In genomic region chr14:31130236-31131220, GRCm38 (mm10) we compare ENCODE assay signal across 8 mouse cellular contexts. TPM values are rescaled to one million over a fixed set of nuclear protein-coding genes. Genes with fewer than 3 reads are reported as not detected.
DNase-seq lines count a peak whose midpoint lies in the region; ATAC-seq and TF ChIP-seq lines count a peak whose summit lies in the region.

Gene Nt5dc2 (plus strand): TSS chr14:31131053.

- no peaks in the 10 kb centered on the region for H3K27me3 ChIP-seq in intestine, embryonic 16.5 days (replicated peaks; ENCODE audit: control insufficient read depth, insufficient read depth, low read length)
- H3K27me3 ChIP-seq in limb, embryonic 15.5 days, result no peaks in the 10 kb centered on the region
- no peaks in the 10 kb centered on the region for H3K27me3 ChIP-seq in midbrain, postnatal 0 days (ENCODE audit: insufficient read depth, low read length)

- intact Hi-C loops in gastrocnemius, postnatal 36 days (cut with DNase I), result loop anchor here (5.0 kb wide), 1 partner anchor 57 kb away; no protein-coding TSS in a partner anchor

- DNase-seq in cerebellum, adult 11-12 months, result peak; percentile 62
- peak; percentile 97 for DNase-seq in embryo, embryonic 10.5 days (ENCODE audit: low spot score)
- DNase-seq in gastrocnemius, postnatal 36 days, result peak; percentile 81 to 86
- peak; percentile 95 for DNase-seq in midbrain, postnatal 0 days (ENCODE audit: low spot score)
- peak; percentile 84 to 86 for DNase-seq in spleen, postnatal 36 days (ENCODE audit: low spot score in 2 of 2)

- H3K4me1 ChIP-seq in intestine, embryonic 16.5 days (ENCODE audit: control insufficient read depth, insufficient read depth, low read length), result peaks cover 37% of the 10 kb centered on the region
- peaks cover 63% of the 10 kb centered on the region for H3K4me1 ChIP-seq in limb, embryonic 15.5 days
- peaks cover 8% of the 10 kb centered on the region; the same call in 1 of the 2 replicates for H3K4me1 ChIP-seq in midbrain, postnatal 0 days (ENCODE audit: insufficient read depth, low read length)

- peaks cover under 1% of the 10 kb centered on the region; the same call in 1 of the 2 replicates for H3K36me3 ChIP-seq in intestine, embryonic 16.5 days (ENCODE audit: control insufficient read depth, insufficient read depth, low read length)
- peaks cover 11% of the 10 kb centered on the region for H3K36me3 ChIP-seq in limb, embryonic 15.5 days
- H3K36me3 ChIP-seq in midbrain, postnatal 0 days (ENCODE audit: insufficient read depth, low read length), result no peaks in the 10 kb centered on the region

- peak; percentile 45 for TF ChIP-seq CTCF in midbrain, postnatal 0 days (IDR thresholded peaks at IDR 0.05)

- 3% methylated on average over 51 of the region's 63 CpGs for WGBS in intestine, embryonic 16.5 days
- WGBS in limb, embryonic 15.5 days, result 4% methylated on average over 58 of the region's 63 CpGs
- WGBS in midbrain, postnatal 0 days, result 4% methylated on average over 51 of the region's 63 CpGs

- peak within 1 kb of the TSS; percentile 91 for H3K9ac ChIP-seq in intestine, embryonic 16.5 days (ENCODE audit: low read depth, low read length)
- H3K9ac ChIP-seq in limb, embryonic 15.5 days, result peak within 1 kb of the TSS; percentile 73
- H3K9ac ChIP-seq in midbrain, postnatal 0 days (replicated peaks; ENCODE audit: low read length, poor library complexity, severe bottlenecking), result peak within 1 kb of the TSS; percentile 83

- H3K4me3 ChIP-seq in intestine, embryonic 16.5 days (ENCODE audit: low read length), result peak within 1 kb of the TSS; percentile 92
- H3K4me3 ChIP-seq in limb, embryonic 15.5 days, result peak within 1 kb of the TSS; percentile 60
- H3K4me3 ChIP-seq in midbrain, postnatal 0 days (ENCODE audit: low read depth, low read length), result peak within 1 kb of the TSS; percentile 70

- no peaks in the 10 kb centered on the region for H3K9me3 ChIP-seq in intestine, embryonic 16.5 days (ENCODE audit: control insufficient read depth, low read length)
- no peaks in the 10 kb centered on the region for H3K9me3 ChIP-seq in limb, embryonic 15.5 days
- H3K9me3 ChIP-seq in midbrain, postnatal 0 days (ENCODE audit: low read length), result no peaks in the 10 kb centered on the region

- H3K4me2 ChIP-seq in intestine, embryonic 16.5 days (ENCODE audit: low read depth, low read length), result peak within 1 kb of the TSS; percentile 82
- peak within 1 kb of the TSS; percentile 57 for H3K4me2 ChIP-seq in limb, embryonic 15.5 days
- H3K4me2 ChIP-seq in midbrain, postnatal 0 days (ENCODE audit: low read depth, low read length, poor library complexity, severe bottlenecking), result peak within 1 kb of the TSS; percentile 77

- no peak for ATAC-seq in cerebellum, adult (ENCODE audit: insufficient number of reproducible peaks, low FRiP score, low TSS enrichment)
- peak; percentile 69 for ATAC-seq in intestine, embryonic 16.5 days
- peak; percentile 76 for ATAC-seq in limb, embryonic 15.5 days (ENCODE audit: insufficient number of reproducible peaks, low FRiP score, low TSS enrichment, low read depth)
- peak; percentile 82 for ATAC-seq in midbrain, postnatal 0 days (ENCODE audit: low FRiP score)

- peak within 1 kb of the TSS; percentile 78 for H3K27ac ChIP-seq in intestine, embryonic 16.5 days (ENCODE audit: low read length)
- peak within 1 kb of the TSS; percentile 90 for H3K27ac ChIP-seq in limb, embryonic 15.5 days
- H3K27ac ChIP-seq in midbrain, postnatal 0 days (ENCODE audit: low read depth, low read length), result peak within 1 kb of the TSS; percentile 79

RNA-seq across cellular contexts. Expression of gene Nt5dc2, which starts in this region (rescaled TPM):
- total RNA-seq in gastrocnemius, postnatal 36 days (2021), result 1 to 10 TPM; 2.2 to 2.4 TPM
- polyA plus RNA-seq in intestine, embryonic 16.5 days (2015; fragmentation: Nextera tagmentation; extraction: Ambion mirVana), result 205 and 208 TPM in 2 replicates
- 336 and 349 TPM in 2 replicates for polyA plus RNA-seq in limb, embryonic 15.5 days (2015; fragmentation: Nextera tagmentation; extraction: Ambion mirVana)
- total RNA-seq in midbrain, postnatal 0 days (2014; rRNA removed), result 132 and 171 TPM in 2 replicates
- polyA plus RNA-seq in midbrain, postnatal 0 days (2015; fragmentation: Nextera tagmentation; extraction: Ambion mirVana), result 132 and 144 TPM in 2 replicates

Comparison
In these comparisons a context has a peak if more than half of its experiments do, and no peak if none do; other contexts are left out.
1. RNA of gene Nt5dc2 (total RNA-seq): 132 to 171 TPM in midbrain, postnatal 0 days; 2.2 to 2.4 TPM in gastrocnemius, postnatal 36 days; every median in the first group is over 10 times any median in the second.
2. Peak in every context shown above with its lines, with median percentiles within 50 percentile points of each other: DNase-seq, H3K27ac ChIP-seq, H3K4me2 ChIP-seq, H3K4me3 ChIP-seq and H3K9ac ChIP-seq.